Mouse (Mus musculus): Measurements from ENCODE around the gene Tspan31.

GRCm38 (mm10) chr10:127058708-127059107 lies 11.4 kb downstream of the Tspan31 start:
- no peak for TF ChIP-seq EP300 (IDR thresholded peaks at IDR 0.05; ENCODE audit: low read depth)
- TF ChIP-seq CTCF (IDR thresholded peaks at IDR 0.05; ENCODE audit: low read depth), result no peak

Data from liver, postnatal 0 days (tissue).